Mouse (Mus musculus): Measurements from ENCODE around the gene Olfr1219.

Olfr1219 gene

DNA sequence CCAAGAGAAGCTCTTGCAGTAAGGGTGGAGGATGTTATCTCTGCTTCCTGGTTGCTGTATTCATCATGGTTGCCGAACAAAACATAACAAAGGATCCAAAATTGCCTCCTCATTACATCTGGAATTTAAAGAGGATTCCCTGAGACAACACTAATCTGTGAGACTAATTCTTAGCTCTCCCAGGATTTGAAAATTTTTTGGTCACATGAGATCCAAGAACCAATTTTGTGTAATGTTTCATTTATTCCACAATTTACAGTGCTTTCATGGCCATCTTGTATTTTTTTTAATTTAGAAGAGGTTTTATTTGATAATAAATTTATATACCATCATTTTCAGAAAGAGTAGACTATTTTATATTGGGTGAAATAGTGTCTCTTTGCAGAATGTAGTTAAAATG lies at the start of gene Olfr1219:
Gene Olfr1219, minus strand, starts transcription at position 101 of the 400 bp plus-strand sequence.
- DNase-seq (ENCODE audit: low read depth, low spot score): no peak

DNA sequence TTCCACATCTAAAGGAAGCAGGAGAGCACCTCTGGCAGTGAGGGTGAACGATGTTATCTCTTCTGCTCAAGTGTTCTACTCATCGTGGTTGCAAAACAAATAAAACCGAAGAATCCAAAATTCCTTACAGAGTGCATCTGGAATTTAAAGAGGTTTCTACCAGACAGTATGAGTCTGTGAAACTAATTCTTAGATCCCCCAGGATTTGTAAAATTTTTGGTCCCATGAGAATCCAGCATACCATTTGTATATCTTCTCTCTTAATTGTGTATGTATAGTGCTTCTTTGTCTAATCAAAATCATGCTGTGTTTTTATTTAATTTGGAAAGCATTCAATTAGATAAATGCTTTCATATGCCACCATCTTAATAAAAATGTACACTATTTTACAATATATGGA lies 49.6 kb upstream of the Olfr1219 start, which contains the start of gene Olfr1222:
Gene Olfr1222, minus strand, starts transcription at position 101 of the 400 bp plus-strand sequence.
- DNase-seq (ENCODE audit: low read depth, low spot score): no peak

DNA sequence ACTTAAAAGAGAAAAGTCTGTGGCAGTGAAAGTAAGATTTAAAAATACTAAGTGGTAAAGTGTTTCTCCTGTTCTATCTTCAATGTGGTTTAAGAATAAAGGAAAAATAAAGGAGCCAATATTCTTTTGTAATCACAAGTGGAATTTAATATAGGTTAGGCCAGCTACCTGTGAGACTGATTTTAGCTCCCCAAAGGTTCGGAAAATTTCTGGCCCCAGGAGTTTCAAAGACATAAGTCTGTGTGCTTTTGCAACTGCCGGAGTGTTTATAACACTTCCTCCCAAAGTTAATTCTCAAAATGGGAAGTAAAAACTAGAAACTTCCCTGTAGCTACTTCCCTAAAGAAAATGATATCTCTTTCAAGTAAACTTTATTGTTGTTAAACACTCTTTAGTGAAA lies 33.9 kb upstream of the Olfr1219 start, which contains the start of gene Olfr1221:
Gene Olfr1221, minus strand, starts transcription at position 101 of the 400 bp plus-strand sequence.
- no peak for DNase-seq (ENCODE audit: low read depth, low spot score)

DNA sequence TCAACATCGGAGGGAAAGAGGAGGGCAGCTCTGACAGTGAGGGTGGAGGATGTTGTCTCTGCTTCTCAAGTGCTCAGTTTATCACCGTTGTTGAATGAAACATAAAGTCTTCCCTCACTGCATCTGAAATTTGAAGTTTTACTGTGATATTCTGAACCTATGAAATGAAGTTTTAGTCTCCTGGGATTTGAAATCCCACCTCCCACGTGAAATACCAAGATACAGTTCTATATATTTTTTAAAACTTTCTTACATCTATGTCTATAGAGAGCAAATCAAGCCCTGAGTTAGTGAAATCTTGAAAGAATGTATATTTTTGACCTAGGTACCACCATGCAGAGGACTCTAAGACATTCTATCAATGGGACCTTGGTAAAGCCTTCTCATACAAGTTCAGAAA lies 23.4 kb upstream of the Olfr1219 start, which contains the start of gene Olfr1220:
Gene Olfr1220, minus strand, starts transcription at position 101 of the 400 bp plus-strand sequence.
- no peak for DNase-seq (ENCODE audit: low read depth, low spot score)

DNA sequence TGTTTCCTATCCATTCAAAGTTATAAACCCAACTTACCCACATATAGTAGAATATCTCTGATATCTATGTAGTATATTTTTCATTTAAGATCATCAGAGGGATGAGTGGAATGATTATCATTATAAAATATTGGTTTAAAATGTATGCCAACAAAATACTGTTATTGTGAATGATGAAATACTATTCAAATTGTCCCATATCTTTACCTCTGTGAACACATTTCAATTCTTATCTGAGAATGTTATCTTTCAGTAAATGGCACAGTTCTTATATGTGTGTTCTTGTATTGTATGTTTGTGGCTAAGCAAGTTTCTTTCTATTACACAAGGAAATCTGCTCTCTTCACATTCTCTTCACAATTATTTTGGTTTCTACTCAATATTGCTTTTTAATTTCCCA lies 22.3 kb upstream of the Olfr1219 start:
- no peak for DNase-seq (ENCODE audit: low read depth, low spot score)

DNA sequence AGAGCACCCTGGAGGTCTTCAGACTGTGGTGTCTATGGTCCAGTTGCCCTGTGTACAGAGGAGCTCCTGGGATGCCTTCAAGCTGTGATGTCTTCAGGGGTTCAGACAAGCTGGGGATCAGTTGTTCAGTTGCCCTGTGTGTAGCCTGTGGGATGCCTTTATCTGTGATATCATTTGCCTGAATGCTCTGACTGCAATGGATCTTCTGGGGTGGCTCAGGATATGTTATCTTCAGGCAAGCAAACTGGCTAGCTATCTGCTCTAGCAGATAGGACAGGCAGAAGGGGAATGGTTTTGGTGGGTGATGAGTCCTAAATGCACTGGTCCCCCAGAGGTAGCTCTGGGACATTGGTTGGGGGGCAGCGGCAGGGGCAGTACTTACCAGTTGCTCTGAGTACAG lies 10.5 kb upstream of the Olfr1219 start:
- no peak for DNase-seq (ENCODE audit: low read depth, low spot score)

DNA sequence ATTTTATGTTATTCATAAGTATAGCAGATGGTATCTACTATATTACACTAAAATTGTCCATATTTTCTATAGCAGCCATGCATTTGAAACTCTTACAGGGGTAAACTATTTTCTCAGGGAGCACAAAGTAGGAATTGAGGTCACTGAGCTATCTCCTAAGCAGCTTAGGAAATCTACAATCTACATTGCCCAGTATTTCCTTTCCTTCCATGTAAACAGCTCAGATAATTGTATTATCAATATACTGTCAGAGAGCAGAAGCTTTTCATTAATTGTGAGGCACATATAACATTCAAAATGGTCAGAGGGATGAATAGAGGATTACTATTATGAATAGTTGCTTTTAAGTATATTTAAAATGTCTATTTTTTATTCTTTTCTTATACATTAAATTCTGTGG lies 1.8 kb downstream of the Olfr1219 start:
- DNase-seq (ENCODE audit: low read depth, low spot score): no peak

DNA sequence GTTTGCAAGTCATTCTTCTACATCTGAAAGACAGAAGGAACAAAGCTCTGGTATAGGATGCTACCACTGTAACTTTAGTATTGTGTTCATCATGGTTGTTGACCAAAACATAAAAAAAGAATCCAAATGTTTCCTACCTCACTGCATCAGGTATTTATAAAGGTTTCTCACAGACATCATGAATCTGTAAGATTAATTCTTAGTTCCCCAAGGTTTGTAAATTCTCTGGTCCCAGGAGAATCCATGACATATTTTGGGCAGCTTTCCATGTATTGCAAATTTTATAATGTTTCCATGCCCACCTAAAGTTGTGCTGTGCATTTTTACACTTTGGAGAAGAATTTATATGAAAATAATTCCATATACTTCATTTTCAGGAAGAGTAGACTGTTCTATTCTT lies 22.2 kb downstream of the Olfr1219 start, which contains the start of gene Olfr1218:
Gene Olfr1218, minus strand, starts transcription at position 101 of the 400 bp plus-strand sequence.
- DNase-seq (ENCODE audit: low read depth, low spot score): no peak

DNA sequence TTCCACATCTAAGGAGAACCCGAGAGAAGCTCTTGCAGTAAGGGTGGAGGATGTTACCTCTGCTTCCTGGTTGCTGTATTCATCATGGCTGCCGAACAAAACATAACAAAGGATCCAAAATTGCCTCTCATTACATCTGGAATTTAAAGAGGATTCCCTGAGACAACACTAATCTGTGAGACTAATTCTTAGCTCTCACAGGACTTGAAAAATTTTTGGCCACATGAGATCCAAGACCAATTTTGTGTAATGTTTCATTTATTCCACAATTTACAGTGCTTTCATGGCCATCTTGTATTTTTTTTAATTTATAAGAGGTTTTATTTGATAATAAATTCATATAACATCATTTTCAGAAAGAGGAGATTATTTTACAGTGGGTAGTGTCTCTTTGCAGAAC lies 51.3 kb downstream of the Olfr1219 start, which contains the start of gene Olfr1217:
Gene Olfr1217, minus strand, starts transcription at position 101 of the 400 bp plus-strand sequence.
- DNase-seq (ENCODE audit: low read depth, low spot score): no peak
